Mouse (Mus musculus): Measurements from ENCODE around the gene D3Ertd751e. TPM values are rescaled to one million over a fixed set of nuclear protein-coding genes. Genes with fewer than 3 reads are reported as not detected.

D3Ertd751e gene
- 17.0 and 18.4 TPM in 2 replicates for polyA plus RNA-seq (2014; fragmentation: Nextera tagmentation; extraction: Ambion mirVana)

DNA sequence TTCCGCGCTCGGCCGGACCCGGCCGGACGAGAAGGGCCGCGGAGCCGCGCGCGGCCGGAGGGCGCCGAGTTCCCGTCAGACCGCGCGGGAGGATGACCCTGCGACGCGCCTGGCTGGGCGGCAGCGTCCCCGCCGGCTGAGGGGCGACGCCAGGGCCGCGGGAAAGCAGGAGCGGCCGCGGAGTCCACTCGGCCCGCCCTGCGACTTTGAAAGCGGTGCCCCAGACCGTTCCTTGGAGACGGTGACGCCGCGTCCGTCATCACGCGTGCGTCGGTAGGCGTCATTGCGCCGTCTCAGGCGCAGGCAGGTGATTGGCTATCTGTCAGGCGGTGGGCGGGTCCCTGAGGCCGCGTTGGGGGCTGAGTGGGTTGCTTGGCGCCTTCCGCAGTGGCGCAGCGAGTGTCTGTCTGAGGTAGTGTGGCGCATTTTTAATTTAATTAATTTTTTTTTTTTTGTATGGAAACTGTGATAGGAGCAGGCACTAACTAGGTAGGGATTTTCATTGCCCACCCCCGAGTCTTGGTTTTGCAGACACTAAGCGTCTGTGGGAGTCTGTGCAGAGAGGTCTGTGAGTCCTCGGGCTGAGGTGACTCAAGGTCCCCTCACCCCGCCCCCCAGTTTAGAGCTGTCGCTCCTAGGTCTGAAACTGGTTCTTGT lies at the start of gene D3Ertd751e, which contains the start of gene Sclt1:
Gene D3Ertd751e (plus strand): TSS at position 334 of the 657 bp plus-strand sequence.
Gene Sclt1 (minus strand): TSS at position 237 of the 657 bp plus-strand sequence.
- no peaks in the 10 kb centered on the region for H3K36me3 ChIP-seq (ENCODE audit: insufficient read depth)
- TF ChIP-seq CTCF (IDR thresholded peaks at IDR 0.05; ENCODE audit: low read depth) = no peak; the same call in 1 of the 2 replicates
- H3K27me3 ChIP-seq (ENCODE audit: insufficient read depth, low read length) = no peaks in the 10 kb centered on the region
- DNase-seq = peak; percentile 99
- H3K9ac ChIP-seq = peak within 1 kb of the TSS; percentile 85
- ATAC-seq (ENCODE audit: insufficient read depth) = peak; percentile 100
- H3K27ac ChIP-seq (ENCODE audit: low read depth) = peak within 1 kb of the TSS; percentile 93
- peaks cover 6% of the 10 kb centered on the region; the same call in 1 of the 2 replicates for H3K4me1 ChIP-seq (ENCODE audit: insufficient read depth)
- peak within 1 kb of the TSS; percentile 82 for H3K4me2 ChIP-seq
- no peaks in the 10 kb centered on the region for H3K9me3 ChIP-seq (ENCODE audit: low read depth, low read length)
- peak within 1 kb of the TSS; percentile 70 for H3K4me3 ChIP-seq (ENCODE audit: low read depth, low read length)
- under 1% methylated on average over 65 of the region's 66 CpGs for WGBS

- Histone ChIP-seq H3K36me3 (ENCODE audit: insufficient read depth) (no peaks in the 10 kb centered on the region), H3K4me2 (no peak overlapping the region), H3K4me3 (ENCODE audit: low read depth, low read length) (no peak overlapping the region), H3K27ac (ENCODE audit: low read depth) (no peak overlapping the region), H3K4me1 (ENCODE audit: insufficient read depth) (no peaks in the 10 kb centered on the region), H3K27me3 (ENCODE audit: insufficient read depth, low read length) (no peaks in the 10 kb centered on the region), H3K9ac (no peak overlapping the region), H3K9me3 (ENCODE audit: low read depth, low read length) (no peaks in the 10 kb centered on the region)
- no peak for TF ChIP-seq CTCF (IDR thresholded peaks at IDR 0.05; ENCODE audit: low read depth)
- no peak for ATAC-seq (ENCODE audit: insufficient read depth)
- WGBS = 62% methylated on average over 1 of the region's 1 CpGs
- DNase-seq = no peak
These were observed 46.7 kb upstream of the D3Ertd751e start for GRCm38 (mm10) chr3:41695681-41696080.

DNA sequence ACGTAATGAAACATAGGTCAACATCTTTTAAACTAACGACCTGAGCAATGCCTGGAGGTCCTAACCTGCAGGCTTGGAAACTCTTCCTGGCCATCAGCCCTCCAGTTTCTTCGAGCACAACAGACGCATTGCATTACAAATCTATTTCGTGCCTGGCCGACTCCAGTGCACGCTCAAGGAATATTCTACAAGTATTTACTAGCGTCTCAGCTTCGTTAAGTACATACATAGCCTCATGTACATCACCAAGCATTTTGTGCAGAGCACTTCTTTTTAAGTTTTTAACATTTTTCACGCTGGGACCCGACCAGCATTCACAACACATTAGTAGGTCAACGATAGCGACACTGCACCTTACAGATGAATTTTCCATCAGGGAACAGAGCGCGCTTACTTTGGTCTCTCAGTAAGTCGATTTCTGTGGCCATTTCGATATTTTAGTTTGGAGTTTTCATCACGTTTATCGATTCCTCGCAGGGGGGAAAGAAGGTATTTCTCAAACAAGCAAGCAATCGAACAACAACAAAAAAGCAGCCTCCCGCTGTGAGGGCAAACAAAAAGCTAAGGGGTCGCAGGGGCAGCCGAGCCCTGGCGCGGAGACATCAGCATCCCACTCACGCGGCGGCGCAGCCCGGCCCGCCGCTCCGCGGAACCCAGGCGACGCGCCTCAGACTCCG lies 672 bp upstream of the D3Ertd751e start:
- WGBS = under 1% methylated on average over 39 of the region's 39 CpGs
- H3K36me3 ChIP-seq (ENCODE audit: insufficient read depth) = no peaks in the 10 kb centered on the region
- peak overlapping the region; percentile 85 for H3K9ac ChIP-seq
- H3K4me2 ChIP-seq = peak overlapping the region; percentile 82
- H3K9me3 ChIP-seq (ENCODE audit: low read depth, low read length) = no peaks in the 10 kb centered on the region
- no peak for TF ChIP-seq CTCF (IDR thresholded peaks at IDR 0.05; ENCODE audit: low read depth)
- peak; percentile 58 for DNase-seq
- no peaks in the 10 kb centered on the region for H3K27me3 ChIP-seq (ENCODE audit: insufficient read depth, low read length)
- peak overlapping the region; percentile 70 for H3K4me3 ChIP-seq (ENCODE audit: low read depth, low read length)
- H3K4me1 ChIP-seq (ENCODE audit: insufficient read depth) = peaks cover 6% of the 10 kb centered on the region; the same call in 1 of the 2 replicates
- H3K27ac ChIP-seq (ENCODE audit: low read depth) = peak overlapping the region; percentile 93
- ATAC-seq (ENCODE audit: insufficient read depth) = no peak

DNA sequence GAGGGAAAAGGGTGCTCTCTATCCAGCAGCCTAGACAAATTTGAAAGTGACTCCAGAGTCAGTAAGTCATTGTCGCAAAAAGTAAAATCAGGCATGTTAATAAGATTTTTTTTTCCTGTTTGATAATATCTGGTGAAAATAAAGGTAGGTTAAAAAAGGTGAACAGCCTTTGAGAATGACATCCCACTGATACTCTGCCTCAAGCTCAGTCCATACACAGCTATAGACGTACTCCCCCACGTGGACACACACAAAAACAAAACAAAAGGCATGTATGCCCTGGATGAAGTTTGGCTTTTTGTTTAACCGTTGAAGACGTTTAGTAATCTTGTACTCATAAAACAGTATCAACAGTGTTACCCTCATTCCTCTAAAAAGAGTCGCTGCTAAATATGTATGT lies 1.0 kb downstream of the D3Ertd751e start:
- H3K27ac ChIP-seq (ENCODE audit: low read depth) = no peak overlapping the region
- no peaks in the 10 kb centered on the region for H3K36me3 ChIP-seq (ENCODE audit: insufficient read depth)
- TF ChIP-seq CTCF (IDR thresholded peaks at IDR 0.05; ENCODE audit: low read depth) = peak; percentile 40
- H3K4me3 ChIP-seq (ENCODE audit: low read depth, low read length) = peak overlapping the region; percentile 70; the same call in 1 of the 2 replicates
- H3K9ac ChIP-seq = 0 out of 2 replicates have a peak overlapping the region, but pooled peaks have one; percentile 58
- H3K27me3 ChIP-seq (ENCODE audit: insufficient read depth, low read length) = no peaks in the 10 kb centered on the region
- H3K9me3 ChIP-seq (ENCODE audit: low read depth, low read length) = no peaks in the 10 kb centered on the region
- ATAC-seq (ENCODE audit: insufficient read depth) (no peak), DNase-seq (peak; percentile 51)
- 38% methylated on average over 6 of the region's 6 CpGs for WGBS
- peaks cover 6% of the 10 kb centered on the region; the same call in 1 of the 2 replicates for H3K4me1 ChIP-seq (ENCODE audit: insufficient read depth)
- peak overlapping the region; percentile 82 for H3K4me2 ChIP-seq

DNA sequence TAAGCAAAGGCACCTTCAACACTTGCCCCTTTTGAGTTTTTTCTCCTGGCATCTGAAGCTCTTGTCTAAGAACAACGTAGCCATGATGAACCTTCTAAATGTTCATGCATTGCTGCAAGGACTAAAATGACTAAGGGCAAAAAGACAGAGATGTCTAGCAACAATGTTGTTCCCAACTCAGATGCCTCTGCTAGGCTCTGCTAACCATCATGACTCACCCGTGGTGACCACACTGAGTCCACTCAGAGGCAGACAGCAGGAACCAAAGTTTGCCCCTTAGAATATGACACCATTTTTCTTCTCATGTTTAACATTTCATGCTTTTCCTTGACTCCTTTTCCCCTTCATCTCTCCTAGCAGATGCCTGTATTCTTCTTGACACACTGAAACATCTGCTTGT lies 12.1 kb downstream of the D3Ertd751e start:
- Histone ChIP-seq H3K4me1 (ENCODE audit: insufficient read depth) (no peaks in the 10 kb centered on the region), H3K36me3 (ENCODE audit: insufficient read depth) (no peaks in the 10 kb centered on the region), H3K27ac (ENCODE audit: low read depth) (no peak overlapping the region), H3K27me3 (ENCODE audit: insufficient read depth, low read length) (no peaks in the 10 kb centered on the region), H3K4me2 (no peak overlapping the region), H3K9ac (no peak overlapping the region), H3K9me3 (ENCODE audit: low read depth, low read length) (no peaks in the 10 kb centered on the region), H3K4me3 (ENCODE audit: low read depth, low read length) (no peak overlapping the region)
- DNase-seq (no peak), ATAC-seq (ENCODE audit: insufficient read depth) (no peak)
- no peak for TF ChIP-seq CTCF (IDR thresholded peaks at IDR 0.05; ENCODE audit: low read depth)
- whole genome bisulfite sequencing = 79% methylated on average over 2 of the region's 2 CpGs

GRCm38 (mm10) chr3:41762091-41762490 lies 19.7 kb downstream of the D3Ertd751e start:
- Histone ChIP-seq H3K9ac (no peak overlapping the region), H3K4me3 (ENCODE audit: low read depth, low read length) (no peak overlapping the region), H3K27me3 (ENCODE audit: insufficient read depth, low read length) (no peaks in the 10 kb centered on the region), H3K9me3 (ENCODE audit: low read depth, low read length) (no peaks in the 10 kb centered on the region), H3K4me2 (no peak overlapping the region), H3K36me3 (ENCODE audit: insufficient read depth) (no peaks in the 10 kb centered on the region), H3K4me1 (ENCODE audit: insufficient read depth) (no peaks in the 10 kb centered on the region), H3K27ac (ENCODE audit: low read depth) (no peak overlapping the region)
- 82% methylated on average over 3 of the region's 3 CpGs for WGBS
- ATAC-seq (ENCODE audit: insufficient read depth) (no peak), DNase-seq (no peak)
- no peak for TF ChIP-seq CTCF (IDR thresholded peaks at IDR 0.05; ENCODE audit: low read depth)

DNA sequence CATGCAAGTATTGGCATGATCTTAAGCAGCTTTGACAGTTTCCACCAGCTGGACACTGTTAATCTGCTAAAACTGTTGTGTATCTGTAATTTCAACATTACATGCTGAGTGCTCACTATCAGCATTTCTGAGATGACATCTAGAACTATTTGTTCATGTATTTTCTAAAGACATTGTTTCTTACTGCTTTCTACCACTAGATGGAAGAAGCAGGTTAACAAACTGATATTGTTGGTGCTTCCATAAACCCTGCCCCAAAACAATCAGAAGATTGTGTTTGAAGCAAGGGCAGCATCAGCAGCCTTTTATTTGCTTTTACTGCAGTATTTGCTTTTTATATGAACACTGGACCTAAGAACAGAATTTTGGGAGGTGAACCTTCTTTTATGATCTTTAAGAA lies 70.0 kb downstream of the D3Ertd751e start:
- Histone ChIP-seq H3K4me3 (ENCODE audit: low read depth, low read length) (no peak overlapping the region), H3K36me3 (ENCODE audit: insufficient read depth) (no peaks in the 10 kb centered on the region), H3K4me1 (ENCODE audit: insufficient read depth) (no peaks in the 10 kb centered on the region), H3K27ac (ENCODE audit: low read depth) (no peak overlapping the region), H3K4me2 (no peak overlapping the region), H3K27me3 (ENCODE audit: insufficient read depth, low read length) (no peaks in the 10 kb centered on the region), H3K9me3 (ENCODE audit: low read depth, low read length) (no peaks in the 10 kb centered on the region), H3K9ac (no peak overlapping the region)
- no peak for ATAC-seq (ENCODE audit: insufficient read depth)
- 0 out of 2 replicates have a peak, but pooled peaks have one; percentile 9 for TF ChIP-seq CTCF (IDR thresholded peaks at IDR 0.05; ENCODE audit: low read depth)
- DNase-seq = no peak

Other genes starting within 250 kb of the D3Ertd751e start
- gene Jade1, start 186.9 kb upstream of the D3Ertd751e start, polyA plus RNA-seq (2014; fragmentation: Nextera tagmentation; extraction: Ambion mirVana) = 10.3 and 10.5 TPM in 2 replicates
- 21.6 and 22.5 TPM in 2 replicates for gene Sclt1, start 97 bp upstream of the D3Ertd751e start, polyA plus RNA-seq (2014; fragmentation: Nextera tagmentation; extraction: Ambion mirVana)

All from lung, embryonic 14.5 days (tissue).